Mouse (Mus musculus) MEL (cell line): ENCODE data around the gene Poln. TPM values are rescaled to one million over a fixed set of nuclear protein-coding genes. Genes with fewer than 3 reads are reported as not detected.

Experiments
- DNase-seq: peaks from one replicate; pipeline ENCODE4 v3.0.0; 2011; ENCODE audit warnings: low read depth, low spot score
- H3K27ac ChIP-seq: 2 replicates; pipeline ENCODE4 v1.5.1; 2012; ENCODE audit warnings: low read depth, mild to moderate bottlenecking, control low read depth, low read length, moderate library complexity; ENCODE audit not compliant: control insufficient read depth
- H3K27me3 ChIP-seq, 2 experiments: fragments of 150-350 bp in 1 of 2; sonication (generic) in 1 of 2; 2 replicates each; pipeline ENCODE4 v1.6.1; 2012; ENCODE audit warnings: low read length in 2 of 2, mild to moderate bottlenecking in 2 of 2, improper control_type of control experiment in 1 of 2, moderate library complexity in 1 of 2; ENCODE audit not compliant: insufficient read depth in 2 of 2, control insufficient read depth in 1 of 2
- H3K36me3 ChIP-seq, 2 experiments: 2 replicates each; pipeline ENCODE4 v1.6.1; 2012 to 2014; ENCODE audit warnings: low read length in 2 of 2, improper control_type of control experiment in 1 of 2, inconsistent platforms in 1 of 2, mild to moderate bottlenecking in 1 of 2; ENCODE audit not compliant: insufficient read depth in 2 of 2, control insufficient read depth in 1 of 2
- H3K4me1 ChIP-seq, 2 experiments: fragments of 150-350 bp in 1 of 2; sonication (generic) in 1 of 2; 2 replicates each; pipeline ENCODE4 v1.6.1; 2012; ENCODE audit warnings: low read length in 2 of 2, improper control_type of control experiment in 1 of 2, mild to moderate bottlenecking in 1 of 2; ENCODE audit not compliant: insufficient read depth in 2 of 2, control insufficient read depth in 1 of 2
- H3K4me3 ChIP-seq, 2 experiments: fragments of 150-350 bp in 1 of 2; sonication (generic) in 1 of 2; 2 replicates each; pipeline ENCODE4 v1.5.1; 2012; ENCODE audit warnings: low read depth in 2 of 2, low read length in 2 of 2, mild to moderate bottlenecking in 2 of 2, moderate library complexity in 2 of 2, control low read depth in 1 of 2, improper control_type of control experiment in 1 of 2; ENCODE audit not compliant: control insufficient read depth in 1 of 2, insufficient read depth in 1 of 2
- H3K79me2 ChIP-seq: 2 replicates; pipeline ENCODE4 v1.6.1; 2012; ENCODE audit warnings: mild to moderate bottlenecking, low read length, moderate library complexity; ENCODE audit not compliant: control insufficient read depth, poor library complexity, insufficient read depth
- H3K9ac ChIP-seq: 2 replicates; pipeline ENCODE4 v1.6.1; 2012; ENCODE audit warnings: low read depth, mild to moderate bottlenecking, control low read depth, low read length, moderate library complexity; ENCODE audit not compliant: control insufficient read depth, poor library complexity, severe bottlenecking
- H3K9me3 ChIP-seq: fragments of 150-350 bp; sonication (generic); replicated peaks from 2 replicates; pipeline ENCODE4 v1.6.1; 2012; ENCODE audit warnings: mild to moderate bottlenecking, low read length, improper control_type of control experiment, moderate library complexity; ENCODE audit not compliant: insufficient read depth
- BHLHE40 ChIP-seq: IDR thresholded peaks from 2 replicates; pipeline ENCODE4 v1.6.1; 2012; ENCODE audit warnings: low read depth, mild to moderate bottlenecking, inconsistent platforms, low read length, improper control_type of control experiment, borderline replicate concordance
- CHD2 ChIP-seq: IDR thresholded peaks from 2 replicates; pipeline ENCODE4 v1.6.1; 2011; ENCODE audit warnings: low read length, improper control_type of control experiment
- E2F4 ChIP-seq: IDR thresholded peaks from 2 replicates; pipeline ENCODE4 v1.6.1; 2011; ENCODE audit warnings: low read depth, low read length, improper control_type of control experiment, borderline replicate concordance
- ELF1 ChIP-seq: IDR thresholded peaks from 2 replicates; pipeline ENCODE4 v1.6.1; 2014; ENCODE audit warnings: low read depth, mild to moderate bottlenecking, inconsistent platforms, low read length, improper control_type of control experiment, moderate library complexity
- GATA1 ChIP-seq: IDR thresholded peaks from 2 replicates; pipeline ENCODE4 v1.6.1; 2011; ENCODE audit warnings: low read depth, low read length, improper control_type of control experiment
- HCFC1 ChIP-seq: IDR thresholded peaks from 2 replicates; pipeline ENCODE4 v1.6.1; 2012; ENCODE audit warnings: low read depth, mild to moderate bottlenecking, inconsistent platforms, low read length, improper control_type of control experiment, moderate library complexity
- KAT2A ChIP-seq: conservative IDR thresholded peaks from 2 replicates; pipeline ENCODE4 v1.6.1; 2012; ENCODE audit warnings: low read depth, low read length, improper control_type of control experiment, inconsistent platforms
- MAFK ChIP-seq: IDR thresholded peaks from 2 replicates; pipeline ENCODE4 v1.6.1; 2011; ENCODE audit warnings: low read depth, mild to moderate bottlenecking, low read length, improper control_type of control experiment, borderline replicate concordance
- MAX ChIP-seq: IDR thresholded peaks from 2 replicates; pipeline ENCODE4 v1.6.1; 2011; ENCODE audit warnings: low read length, improper control_type of control experiment
- MAZ ChIP-seq: IDR thresholded peaks from 2 replicates; pipeline ENCODE4 v1.6.1; 2012; ENCODE audit warnings: low read depth, mild to moderate bottlenecking, inconsistent platforms, low read length, improper control_type of control experiment
- MXI1 ChIP-seq: IDR thresholded peaks from 2 replicates; pipeline ENCODE4 v1.6.1; 2011; ENCODE audit warnings: mild to moderate bottlenecking, low read depth, low read length, improper control_type of control experiment
- MYB ChIP-seq: IDR thresholded peaks from 2 replicates; pipeline ENCODE4 v1.6.1; 2011; ENCODE audit warnings: mild to moderate bottlenecking, low read depth, low read length, improper control_type of control experiment
- MYC ChIP-seq: IDR thresholded peaks from 2 replicates; pipeline ENCODE4 v1.6.1; 2011; ENCODE audit warnings: low read depth, mild to moderate bottlenecking, low read length, improper control_type of control experiment, moderate library complexity
- NRF1 ChIP-seq: IDR thresholded peaks from 2 replicates; pipeline ENCODE4 v1.6.1; 2014; ENCODE audit warnings: low read depth, mild to moderate bottlenecking, inconsistent platforms, low read length, improper control_type of control experiment, moderate library complexity; ENCODE audit not compliant: poor library complexity, insufficient read depth, severe bottlenecking
- POLR2A ChIP-seq, 2 experiments: IDR thresholded peaks; 2 replicates each; pipeline ENCODE4 v1.6.1; 2011 to 2012; ENCODE audit warnings: low read length in 2 of 2, mild to moderate bottlenecking in 2 of 2, control low read depth in 1 of 2, improper control_type of control experiment in 1 of 2, low read depth in 1 of 2, moderate library complexity in 1 of 2; ENCODE audit not compliant: control insufficient read depth in 1 of 2, insufficient read depth in 1 of 2, poor library complexity in 1 of 2
- POLR2AphosphoS2 ChIP-seq: IDR thresholded peaks from 2 replicates; pipeline ENCODE4 v1.6.1; 2011; ENCODE audit warnings: low read length, improper control_type of control experiment
- POLR2AphosphoS5 ChIP-seq: IDR thresholded peaks from 2 replicates; pipeline ENCODE4 v1.6.1; 2012; ENCODE audit warnings: low read depth, borderline replicate concordance, mild to moderate bottlenecking, inconsistent platforms, low read length, moderate library complexity, mixed read lengths
- SIN3A ChIP-seq: IDR thresholded peaks from 2 replicates; pipeline ENCODE4 v1.6.1; 2012; ENCODE audit warnings: low read length, improper control_type of control experiment, inconsistent platforms
- TBP ChIP-seq: IDR thresholded peaks from 2 replicates; pipeline ENCODE4 v1.8.0; 2011; ENCODE audit warnings: low read depth, low read length, improper control_type of control experiment
- USF2 ChIP-seq, 2 experiments: IDR thresholded peaks; 2 replicates each; pipeline ENCODE4 v1.6.1; 2011 to 2012; ENCODE audit warnings: improper control_type of control experiment in 2 of 2, low read length in 2 of 2, borderline replicate concordance in 1 of 2, inconsistent platforms in 1 of 2, low read depth in 1 of 2, mild to moderate bottlenecking in 1 of 2; ENCODE audit not compliant: insufficient read depth in 1 of 2
- ZC3H11A ChIP-seq: IDR thresholded peaks from 2 replicates; pipeline ENCODE4 v1.6.1; 2012; ENCODE audit warnings: low read depth, mild to moderate bottlenecking, inconsistent platforms, low read length, improper control_type of control experiment
- ZKSCAN1 ChIP-seq: IDR thresholded peaks from 2 replicates; pipeline ENCODE4 v1.6.1; 2012; ENCODE audit warnings: low read depth, mild to moderate bottlenecking, inconsistent platforms, low read length, improper control_type of control experiment, moderate library complexity
- ZMIZ1 ChIP-seq: IDR thresholded peaks from 2 replicates; pipeline ENCODE4 v1.6.1; 2012; ENCODE audit warnings: low read depth, mild to moderate bottlenecking, inconsistent platforms, low read length, improper control_type of control experiment, moderate library complexity
- polyA plus RNA-seq, 2 experiments: library from polyadenylated mRNA; stranded (reverse) in 1 of 2; unstranded in 1 of 2; fragments of >175 nt in 1 of 2; fragments of >200 nt in 1 of 2; gene quantifications; 2 replicates each; pipeline versions ENCODE4 v1.2.1 to v1.2.4; 2012; ENCODE audit warnings: low replicate concordance in 2 of 2, low read depth in 1 of 2; ENCODE audit not compliant: insufficient read length in 2 of 2, insufficient read depth in 1 of 2, missing spikeins in 1 of 2
- total RNA-seq: library from RNA; depleted of rRNA; stranded (reverse); fragments of 300-350 nt; gene quantifications from 2 replicates; pipeline ENCODE4 v1.2.3, GENCODE M21; 2012

Poln gene
- total and polyA plus RNA-seq, 3 experiments: 0.50 to 1.0 TPM; not detected in 1

GRCm38 (mm10) chr5:34195786-34196185 lies 26.5 kb upstream of the Poln start:
- Histone ChIP-seq H3K4me3 (no peak overlapping the region), H3K27me3 (peaks cover 10 to 11% of the 10 kb centered on the region in 2 experiments), H3K4me1 (no peaks in the 10 kb centered on the region), H3K9me3 (no peaks in the 10 kb centered on the region), H3K9ac (no peak overlapping the region), H3K36me3 (no peaks in the 10 kb centered on the region), H3K79me2 (no peaks in the 10 kb centered on the region), H3K27ac (no peak overlapping the region)
- TF ChIP-seq KAT2A (no peak), MAX (no peak), MAZ (no peak), CHD2 (no peak), MYB (no peak), MYC (no peak), MAFK (no peak), POLR2AphosphoS2 (no peak), ZMIZ1 (no peak), ZKSCAN1 (no peak), POLR2AphosphoS5 (no peak), TBP (no peak), HCFC1 (no peak), GATA1 (no peak)
- no peak for DNase-seq

- DNase-seq: no peak
- Histone ChIP-seq H3K79me2 (no peaks in the 10 kb centered on the region), H3K9ac (no peak overlapping the region), H3K4me1 (no peaks in the 10 kb centered on the region), H3K27ac (no peak overlapping the region), H3K9me3 (no peaks in the 10 kb centered on the region), H3K27me3 (peaks cover 9 to 11% of the 10 kb centered on the region in 2 experiments), H3K36me3 (no peaks in the 10 kb centered on the region), H3K4me3 (no peak overlapping the region)
- TF ChIP-seq GATA1: no peak
- TF ChIP-seq MAFK: no peak
- TF ChIP-seq POLR2A (IDR thresholded peaks at IDR 0.05; ENCODE audit: control insufficient read depth in 1 of 2, insufficient read depth in 1 of 2, low read depth in 1 of 2, low read length in 2 of 2, poor library complexity in 1 of 2): no peak
- no peak for TF ChIP-seq ZKSCAN1
- TF ChIP-seq USF2 (IDR thresholded peaks at IDR 0.05; ENCODE audit: borderline replicate concordance in 1 of 2, insufficient read depth in 1 of 2, low read depth in 1 of 2, low read length in 2 of 2): no peak
- TF ChIP-seq SIN3A: no peak
- no peak for TF ChIP-seq HCFC1
- no peak for TF ChIP-seq ELF1
- TF ChIP-seq MAZ: no peak
- TF ChIP-seq MXI1: no peak
- TF ChIP-seq E2F4: no peak
- no peak for TF ChIP-seq BHLHE40
- no peak for TF ChIP-seq ZC3H11A
- TF ChIP-seq POLR2AphosphoS5: no peak
- TF ChIP-seq NRF1: no peak
Observed at GRCm38 (mm10) chr5:34194975-34195662, 25.9 kb upstream of the Poln start.
